Mouse (Mus musculus) C2C12 (cell line): ENCODE measurements around the gene Olfr901.

Experiments
- CEBPB ChIP-seq: IDR thresholded peaks from one replicate; pipeline ENCODE4 v1.6.1; 2011; ENCODE audit warnings: low read depth, mild to moderate bottlenecking, control low read depth, moderate library complexity
- CTCF ChIP-seq: IDR thresholded peaks from one replicate; pipeline ENCODE4 v1.5.1; 2011; ENCODE audit not compliant: control insufficient read depth, insufficient read depth, insufficient read length
- FOSL1 ChIP-seq: IDR thresholded peaks from one replicate; pipeline ENCODE4 v1.8.0; 2011; ENCODE audit warnings: mild to moderate bottlenecking, low read length; ENCODE audit not compliant: poor library complexity, insufficient read depth, severe bottlenecking
- MAX ChIP-seq: IDR thresholded peaks from one replicate; pipeline ENCODE4 v1.6.1; 2011; ENCODE audit warnings: mild to moderate bottlenecking, control low read depth
- MYOD1 ChIP-seq: IDR thresholded peaks from one replicate; pipeline ENCODE4 v1.6.1; 2011; ENCODE audit warnings: low read depth; ENCODE audit not compliant: control insufficient read depth, insufficient read length
- MYOG ChIP-seq: IDR thresholded peaks from one replicate; pipeline ENCODE4 v1.6.1; 2011; ENCODE audit not compliant: control insufficient read depth, insufficient read length; ENCODE audit errors: extremely low read depth
- USF1 ChIP-seq: IDR thresholded peaks from one replicate; pipeline ENCODE4 v1.6.1; 2011; ENCODE audit warnings: low read depth, mild to moderate bottlenecking, control low read depth, moderate library complexity

DNA sequence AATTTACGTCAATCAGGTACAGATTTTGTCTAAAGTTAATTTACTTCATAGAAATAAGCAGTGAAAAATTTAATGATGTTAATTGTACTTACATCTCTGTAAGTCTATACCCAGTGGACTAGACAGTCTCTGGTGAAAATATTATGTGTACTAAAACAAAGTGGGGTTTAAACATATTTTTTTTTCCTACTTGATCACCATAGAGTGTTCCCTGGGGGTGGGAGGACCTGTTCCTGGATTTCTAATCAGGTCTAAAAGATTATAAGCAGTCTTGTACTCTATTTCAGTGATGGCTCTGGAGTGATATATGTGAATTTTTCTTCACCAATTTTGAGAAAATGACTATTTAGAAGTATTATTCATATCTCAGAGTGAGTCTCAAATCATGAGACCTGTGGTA lies 27.9 kb upstream of the Olfr901 start, which contains the start of gene Olfr147:
- TF ChIP-seq CTCF, result no peak
- no peak for TF ChIP-seq USF1
- TF ChIP-seq MAX, result no peak
- TF ChIP-seq MYOD1, result no peak
- no peak for TF ChIP-seq CEBPB
- no peak for TF ChIP-seq MYOG
- no peak for TF ChIP-seq FOSL1
